Mouse (Mus musculus) right cerebral cortex, adult 2 months (tissue): ENCODE results near the gene Wbp2nl.

Experiments used
- DNase-seq, 2 experiments: peaks; one replicate each; pipeline ENCODE4 v3.0.0; 2021 to 2022; ENCODE audit warnings: low spot score in 2 of 2

Gene Wbp2nl

GRCm38 (mm10) chr15:82319613-82320012, 20.9 kb downstream of the Wbp2nl start:
- no peak for DNase-seq

- no peak for DNase-seq
Measured at GRCm38 (mm10) chr15:82322195-82322594, 23.4 kb downstream of the Wbp2nl start.

- no peak for DNase-seq
Measured at GRCm38 (mm10) chr15:82325382-82325781, 26.6 kb downstream of the Wbp2nl start.

- no peak for DNase-seq
Measured at GRCm38 (mm10) chr15:82335194-82335593, 36.4 kb downstream of the Wbp2nl start.

GRCm38 (mm10) chr15:82336629-82337028, 37.9 kb downstream of the Wbp2nl start:
- no peak for DNase-seq

- DNase-seq = no peak
Measured at GRCm38 (mm10) chr15:82337875-82338274, 39.1 kb downstream of the Wbp2nl start.

- peak; percentile 90 to 93 for DNase-seq
Measured at GRCm38 (mm10) chr15:82338593-82339112, 39.9 kb downstream of the Wbp2nl start, which contains the start of the genes Naga, Pheta2 and Smdt1. Naga (minus strand) TSS chr15:82338925. Pheta2 (plus strand) TSS chr15:82338942. Smdt1 (plus strand) TSS chr15:82338959.

GRCm38 (mm10) chr15:82339150-82339549, 40.4 kb downstream of the Wbp2nl start:
- no peak for DNase-seq

- DNase-seq = no peak
Measured at GRCm38 (mm10) chr15:82339634-82340254, 41.0 kb downstream of the Wbp2nl start.

- no peak for DNase-seq
Measured at GRCm38 (mm10) chr15:82340414-82341035, 41.8 kb downstream of the Wbp2nl start.

- no peak for DNase-seq
Measured at GRCm38 (mm10) chr15:82341036-82341501, 42.3 kb downstream of the Wbp2nl start.

GRCm38 (mm10) chr15:82341675-82342542, 43.2 kb downstream of the Wbp2nl start:
- no peak for DNase-seq

- DNase-seq = no peak
Measured at GRCm38 (mm10) chr15:82342543-82342935, 43.8 kb downstream of the Wbp2nl start.

- DNase-seq = no peak
Measured at GRCm38 (mm10) chr15:82343368-82344287, 44.9 kb downstream of the Wbp2nl start.

GRCm38 (mm10) chr15:82344971-82345370, 46.2 kb downstream of the Wbp2nl start:
- DNase-seq = no peak

- DNase-seq = peak; percentile 98 to 99
Measured at GRCm38 (mm10) chr15:82345820-82346470, 47.2 kb downstream of the Wbp2nl start.

GRCm38 (mm10) chr15:82346580-82347302, 48.0 kb downstream of the Wbp2nl start:
- no peak for DNase-seq

GRCm38 (mm10) chr15:82347303-82347676, 48.5 kb downstream of the Wbp2nl start:
- DNase-seq = no peak

- no peak for DNase-seq
Measured at GRCm38 (mm10) chr15:82347852-82348251, 49.1 kb downstream of the Wbp2nl start.
